Comparison of ENCODE assay signal across 8 mouse cellular contexts in genomic region chr7:138941571-138941970, GRCm38 (mm10). TPM values are rescaled to one million over a fixed set of nuclear protein-coding genes. Genes with fewer than 3 reads are reported as not detected.
DNase-seq lines count a peak whose midpoint lies in the region; ATAC-seq and TF ChIP-seq lines count a peak whose summit lies in the region.
"Had no signal": no experiment of that assay in that cellular context is flagged by ENCODE, and none has a peak within 500 bp of the region (broad histone marks: within the 10 kb centered on the region; RNA-seq: fewer than 3 reads in every experiment).

No protein-coding gene starts in this region.

- H3K4me2 ChIP-seq in intestine, embryonic 14.5 days (ENCODE audit: low read length): peak overlapping the region; percentile 66
- no peak overlapping the region for H3K4me2 ChIP-seq in intestine, postnatal 0 days (replicated peaks; ENCODE audit: low read depth)
- H3K4me2 ChIP-seq in forebrain, embryonic 15.5 days (replicated peaks): peak overlapping the region; percentile 77
- H3K4me2 ChIP-seq in midbrain, embryonic 14.5 days (ENCODE audit: low read length): peak overlapping the region; percentile 77

- no peak overlapping the region for H3K9ac ChIP-seq in intestine, embryonic 14.5 days (ENCODE audit: low read length)
- H3K9ac ChIP-seq in intestine, postnatal 0 days (ENCODE audit: low read depth, low read length): no peak overlapping the region
- H3K9ac ChIP-seq in forebrain, embryonic 15.5 days (replicated peaks): 0 out of 2 replicates have a peak overlapping the region, but pooled peaks have one; percentile 61
- H3K9ac ChIP-seq in midbrain, embryonic 14.5 days (replicated peaks; ENCODE audit: low read length): peak overlapping the region; percentile 50; the same call in 1 of the 2 replicates

- intact Hi-C loops in gastrocnemius, postnatal 14 days (cut with DNase I; ENCODE audit: low total_unique reads): no loop called here

- H3K9me3 ChIP-seq in intestine, embryonic 14.5 days (ENCODE audit: control insufficient read depth, low read length): no peaks in the 10 kb centered on the region
- no peaks in the 10 kb centered on the region for H3K9me3 ChIP-seq in intestine, postnatal 0 days (ENCODE audit: control insufficient read depth)
- H3K9me3 ChIP-seq in forebrain, embryonic 15.5 days: no peaks in the 10 kb centered on the region
- H3K9me3 ChIP-seq in midbrain, embryonic 14.5 days (ENCODE audit: control insufficient read depth, low read length): no peaks in the 10 kb centered on the region

- peaks cover 61% of the 10 kb centered on the region for H3K27me3 ChIP-seq in intestine, embryonic 14.5 days (replicated peaks; ENCODE audit: control insufficient read depth, insufficient read depth, low read length)
- peaks cover 38% of the 10 kb centered on the region for H3K27me3 ChIP-seq in intestine, postnatal 0 days (replicated peaks; ENCODE audit: control insufficient read depth, insufficient read depth, low read length)
- peaks cover 57% of the 10 kb centered on the region for H3K27me3 ChIP-seq in forebrain, embryonic 15.5 days
- peaks cover 37% of the 10 kb centered on the region for H3K27me3 ChIP-seq in midbrain, embryonic 14.5 days (ENCODE audit: control insufficient read depth, insufficient read depth, low read length)

- no peak for ATAC-seq in intestine, embryonic 14.5 days (replicated peaks; ENCODE audit: low FRiP score, low TSS enrichment, low read depth)
- ATAC-seq in intestine, postnatal 0 days: no peak
- ATAC-seq in forebrain, embryonic 15.5 days (replicated peaks): no peak
- no peak for ATAC-seq in midbrain, embryonic 14.5 days (ENCODE audit: low FRiP score, low TSS enrichment)

- H3K4me1 ChIP-seq in intestine, embryonic 14.5 days (replicated peaks; ENCODE audit: control insufficient read depth, insufficient read depth, low read length): 0 out of 2 replicates have a peak, but pooled peaks cover 4% of the 10 kb centered on the region
- no peaks in the 10 kb centered on the region for H3K4me1 ChIP-seq in intestine, postnatal 0 days (replicated peaks; ENCODE audit: control insufficient read depth, insufficient read depth, low read length)
- peaks cover 14% of the 10 kb centered on the region; the same call in 1 of the 2 replicates for H3K4me1 ChIP-seq in forebrain, embryonic 15.5 days
- no peaks in the 10 kb centered on the region for H3K4me1 ChIP-seq in midbrain, embryonic 14.5 days (ENCODE audit: control insufficient read depth, insufficient read depth, low read length)

- WGBS in intestine, embryonic 14.5 days: 31% methylated on average over 5 of the region's 5 CpGs
- WGBS in intestine, postnatal 0 days: 31% methylated on average over 5 of the region's 5 CpGs
- 23% methylated on average over 5 of the region's 5 CpGs for WGBS in forebrain, embryonic 15.5 days
- WGBS in midbrain, embryonic 14.5 days: 26% methylated on average over 5 of the region's 5 CpGs

- DNase-seq in intestine, embryonic 14.5 days (ENCODE audit: low spot score): no peak
- peak; percentile 63 to 68 for DNase-seq in adrenal gland, postnatal 36 days
- peak; percentile 48 for DNase-seq in midbrain, embryonic 14.5 days
- DNase-seq in ovary, adult 18-20 months (ENCODE audit: low spot score): no peak
- DNase-seq in gastrocnemius, postnatal 14 days: no peak
- DNase-seq: kidney, adult 9 months had no signal

- H3K27ac ChIP-seq in intestine, embryonic 14.5 days (ENCODE audit: low read depth): no peak overlapping the region
- H3K27ac ChIP-seq in intestine, postnatal 0 days (ENCODE audit: low read depth, low read length): no peak overlapping the region
- H3K27ac ChIP-seq in forebrain, embryonic 15.5 days (replicated peaks): peak overlapping the region; percentile 52; the same call in 1 of the 2 replicates
- no peak overlapping the region for H3K27ac ChIP-seq in midbrain, embryonic 14.5 days (replicated peaks; ENCODE audit: low read depth, low read length)

- peak overlapping the region; percentile 39; the same call in 1 of the 2 replicates for H3K4me3 ChIP-seq in intestine, embryonic 14.5 days (ENCODE audit: low read depth, low read length)
- no peak overlapping the region for H3K4me3 ChIP-seq in intestine, postnatal 0 days (ENCODE audit: low read depth, low read length)
- peak overlapping the region; percentile 56 for H3K4me3 ChIP-seq in forebrain, embryonic 15.5 days
- H3K4me3 ChIP-seq in midbrain, embryonic 14.5 days (replicated peaks; ENCODE audit: low read depth, low read length): peak overlapping the region; percentile 53

- no peak for TF ChIP-seq CTCF in intestine, postnatal 0 days (IDR thresholded peaks at IDR 0.05; ENCODE audit: low read depth)

- H3K36me3 ChIP-seq in intestine, embryonic 14.5 days (ENCODE audit: control insufficient read depth, insufficient read depth, low read length): no peaks in the 10 kb centered on the region
- H3K36me3 ChIP-seq in intestine, postnatal 0 days (ENCODE audit: control insufficient read depth, insufficient read depth): no peaks in the 10 kb centered on the region
- no peaks in the 10 kb centered on the region for H3K36me3 ChIP-seq in forebrain, embryonic 15.5 days
- H3K36me3 ChIP-seq in midbrain, embryonic 14.5 days (ENCODE audit: control insufficient read depth, insufficient read depth, low read length): no peaks in the 10 kb centered on the region

RNA-seq across cellular contexts. Expression of gene Jakmip3, which starts 1.0 kb away (rescaled TPM):
- 0.46 and 0.47 TPM in 2 replicates for polyA plus RNA-seq in intestine, embryonic 14.5 days (2014; fragmentation: Nextera tagmentation; extraction: Ambion mirVana)
- polyA plus RNA-seq in intestine, postnatal 0 days (2015; fragmentation: Nextera tagmentation; extraction: Ambion mirVana): 0.14 and 0.16 TPM in 2 replicates
- 1 to 10 TPM; 2.8 to 6.7 TPM for total RNA-seq in adrenal gland, postnatal 36 days (2021)
- 5.5 and 6.6 TPM in 2 replicates for polyA plus RNA-seq in forebrain, embryonic 15.5 days (2015; fragmentation: Nextera tagmentation; extraction: Ambion mirVana)
- polyA plus RNA-seq in midbrain, embryonic 14.5 days (2014; fragmentation: Nextera tagmentation; extraction: Ambion mirVana): 5.4 and 6.1 TPM in 2 replicates
- not detected for total RNA-seq in gastrocnemius, postnatal 14 days (2021)

RNA-seq across cellular contexts. Expression of gene Bnip3, which starts 32.3 kb away (rescaled TPM):
- polyA plus RNA-seq in intestine, embryonic 14.5 days (2014; fragmentation: Nextera tagmentation; extraction: Ambion mirVana): 173 and 179 TPM in 2 replicates
- 71.8 and 73.0 TPM in 2 replicates for polyA plus RNA-seq in intestine, postnatal 0 days (2015; fragmentation: Nextera tagmentation; extraction: Ambion mirVana)
- total RNA-seq in adrenal gland, postnatal 36 days (2021): 100 to 1,000 TPM; 147 to 366 TPM
- polyA plus RNA-seq in forebrain, embryonic 15.5 days (2015; fragmentation: Nextera tagmentation; extraction: Ambion mirVana): 75.1 and 79.2 TPM in 2 replicates
- polyA plus RNA-seq in midbrain, embryonic 14.5 days (2014; fragmentation: Nextera tagmentation; extraction: Ambion mirVana): 92.6 and 93.8 TPM in 2 replicates
- 100 to 1,000 TPM in 1 of 2 experiments, 10 to 100 TPM in 1; 96.4 to 147 TPM for total RNA-seq in gastrocnemius, postnatal 14 days (2021)

Comparison
In these comparisons a context has a peak if more than half of its experiments do, and no peak if none do; other contexts are left out.
1. DNase-seq: peak in adrenal gland, postnatal 36 days (2 of 2) and midbrain, embryonic 14.5 days (single experiment); none in intestine, embryonic 14.5 days (single experiment), ovary, adult 18-20 months (single experiment) and gastrocnemius, postnatal 14 days (single experiment).
2. H3K9ac ChIP-seq: peak in forebrain, embryonic 15.5 days (single experiment) and midbrain, embryonic 14.5 days (single experiment); none in intestine, embryonic 14.5 days (single experiment) and intestine, postnatal 0 days (single experiment).